Mouse (Mus musculus): Measurements from ENCODE around the gene Olfr982. TPM values are rescaled to one million over a fixed set of nuclear protein-coding genes. Genes with fewer than 3 reads are reported as not detected.

Olfr982 gene
- not detected for polyA plus RNA-seq (2012; fragmentation: generic; extraction: Trizol)

DNA sequence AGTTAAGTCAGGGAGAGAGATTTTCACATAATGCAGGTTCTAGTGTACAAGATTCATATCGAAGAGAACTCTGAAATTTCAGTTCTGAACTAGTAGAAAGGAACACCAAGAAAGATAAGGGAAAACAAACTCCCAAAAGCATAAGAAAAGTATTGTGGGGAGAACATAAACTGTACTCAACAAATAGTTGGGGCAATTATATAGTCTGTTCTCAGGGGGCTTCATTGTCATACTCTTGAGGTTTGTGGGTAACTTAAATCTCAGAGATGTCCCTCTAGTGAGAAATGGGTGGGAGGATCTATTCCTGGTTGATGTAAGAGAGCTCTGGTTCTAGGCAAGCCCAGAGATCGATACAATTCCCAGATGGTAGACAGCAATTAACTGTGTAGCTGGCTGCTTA, at the start of gene Olfr982:
Gene Olfr982, plus strand, starts transcription at position 301 of the 400 bp plus-strand sequence.
- no peaks in the 10 kb centered on the region for H3K79me2 ChIP-seq (ENCODE audit: control insufficient read depth, insufficient read depth)
- no peak within 1 kb of the TSS for H3K4me2 ChIP-seq (ENCODE audit: low read depth)
- H3K36me3 ChIP-seq (ENCODE audit: control insufficient read depth, insufficient read depth): no peaks in the 10 kb centered on the region
- no peak within 1 kb of the TSS for H3ac ChIP-seq (ENCODE audit: control insufficient read depth, insufficient read length)
- no peak for TF ChIP-seq REST (IDR thresholded peaks at IDR 0.05; ENCODE audit: insufficient read depth, insufficient read length)
- TF ChIP-seq MYOG (IDR thresholded peaks at IDR 0.05; ENCODE audit: control insufficient read depth in 1 of 3, insufficient read depth in 1 of 3, insufficient read length in 2 of 3, low read depth in 2 of 3): no peak
- no peak for TF ChIP-seq SRF (IDR thresholded peaks at IDR 0.05; ENCODE audit: control insufficient read depth, insufficient read length, low read depth)
- TF ChIP-seq TCF3 (IDR thresholded peaks at IDR 0.05; ENCODE audit: insufficient read length, low read depth): no peak
- no peak for TF ChIP-seq MAX (IDR thresholded peaks at IDR 0.05; ENCODE audit: low read depth)
- TF ChIP-seq TCF12 (IDR thresholded peaks at IDR 0.05; ENCODE audit: insufficient read depth, poor library complexity, severe bottlenecking): no peak
- H3K27me3 ChIP-seq (ENCODE audit: control insufficient read depth, insufficient read depth, insufficient read length): no peaks in the 10 kb centered on the region
- no peak within 1 kb of the TSS for H3K4me3 ChIP-seq

DNA sequence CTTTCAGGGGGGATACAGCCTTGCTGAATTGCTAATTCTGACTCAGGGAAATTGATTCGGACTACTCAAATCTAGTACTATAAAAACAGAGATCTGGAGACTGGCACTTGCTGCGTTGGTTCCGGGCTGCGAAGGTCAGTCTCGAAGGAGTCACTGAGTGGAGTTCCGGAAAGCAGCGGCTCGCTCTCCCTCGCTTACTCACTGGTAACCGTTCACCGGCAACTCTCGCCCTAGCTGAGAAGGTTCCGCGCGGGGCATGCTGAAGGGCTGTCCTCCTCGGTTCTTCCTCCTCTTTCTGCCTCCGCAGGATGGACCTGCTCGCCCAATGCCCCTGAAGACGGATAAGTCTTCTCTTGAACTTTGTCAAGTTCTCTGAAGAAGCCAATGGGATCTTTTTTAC, 23.5 kb upstream of the Olfr982 start:
- Histone ChIP-seq H3K4me2 (ENCODE audit: low read depth) (no peak overlapping the region), H3K36me3 (ENCODE audit: control insufficient read depth, insufficient read depth) (no peaks in the 10 kb centered on the region), H3K4me3 (no peak overlapping the region), H3K27me3 (ENCODE audit: control insufficient read depth, insufficient read depth, insufficient read length) (no peaks in the 10 kb centered on the region), H3ac (ENCODE audit: control insufficient read depth, insufficient read length) (no peak overlapping the region), H3K79me2 (ENCODE audit: control insufficient read depth, insufficient read depth) (no peaks in the 10 kb centered on the region)
- TF ChIP-seq USF1 (IDR thresholded peaks at IDR 0.05; ENCODE audit: low read depth) (no peak), POLR2AphosphoS2 (IDR thresholded peaks at IDR 0.05; ENCODE audit: insufficient read length, low read depth) (no peak), REST (IDR thresholded peaks at IDR 0.05; ENCODE audit: insufficient read depth, insufficient read length) (no peak), TCF12 (IDR thresholded peaks at IDR 0.05; ENCODE audit: insufficient read depth, poor library complexity, severe bottlenecking) (no peak), SRF (IDR thresholded peaks at IDR 0.05; ENCODE audit: control insufficient read depth, insufficient read length, low read depth) (no peak), POLR2A (IDR thresholded peaks at IDR 0.05; ENCODE audit: insufficient read length, low read depth) (no peak), MYOD1 (IDR thresholded peaks at IDR 0.05; ENCODE audit: control insufficient read depth in 1 of 3, insufficient read length in 2 of 3, low read depth in 2 of 3) (no peak), MYOG (IDR thresholded peaks at IDR 0.05; ENCODE audit: control insufficient read depth in 1 of 3, insufficient read depth in 1 of 3, insufficient read length in 2 of 3, low read depth in 2 of 3) (no peak), E2F4 (IDR thresholded peaks at IDR 0.05; ENCODE audit: insufficient read depth) (no peak), TCF3 (IDR thresholded peaks at IDR 0.05; ENCODE audit: insufficient read length, low read depth) (no peak), MAX (IDR thresholded peaks at IDR 0.05; ENCODE audit: low read depth) (no peak), CEBPB (IDR thresholded peaks at IDR 0.05; ENCODE audit: insufficient read depth, poor library complexity, severe bottlenecking) (no peak)

DNA sequence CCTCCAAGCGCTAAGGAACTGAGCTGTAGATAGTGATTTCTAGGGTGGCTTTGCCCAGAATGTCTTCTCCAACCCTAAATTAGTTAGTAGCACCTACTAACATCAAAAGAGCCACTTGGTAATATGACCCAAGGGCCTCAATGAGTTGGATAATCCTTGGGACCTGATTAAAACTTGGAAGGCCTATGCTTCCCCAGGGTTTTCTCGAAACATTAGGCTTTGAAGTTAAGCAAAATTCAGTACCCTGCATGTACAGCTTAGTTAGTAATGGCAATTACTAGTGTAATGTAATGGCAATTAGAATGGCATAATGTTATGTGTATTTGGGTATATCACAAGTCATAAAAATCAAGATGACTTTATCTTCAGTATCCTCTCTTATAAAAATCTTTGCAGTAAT, 19.9 kb downstream of the Olfr982 start, which contains the start of gene Olfr983:
Gene Olfr983, minus strand, starts transcription at position 101 of the 400 bp plus-strand sequence.
- no peaks in the 10 kb centered on the region for H3K27me3 ChIP-seq (ENCODE audit: control insufficient read depth, insufficient read depth, insufficient read length)
- no peak within 1 kb of the TSS for H3K4me3 ChIP-seq
- no peak for TF ChIP-seq POLR2AphosphoS2 (IDR thresholded peaks at IDR 0.05; ENCODE audit: insufficient read length, low read depth)
- TF ChIP-seq CEBPB (IDR thresholded peaks at IDR 0.05; ENCODE audit: insufficient read depth, poor library complexity, severe bottlenecking): no peak
- TF ChIP-seq SRF (IDR thresholded peaks at IDR 0.05; ENCODE audit: control insufficient read depth, insufficient read length, low read depth): no peak
- no peak for TF ChIP-seq TCF3 (IDR thresholded peaks at IDR 0.05; ENCODE audit: insufficient read length, low read depth)
- no peak for TF ChIP-seq POLR2A (IDR thresholded peaks at IDR 0.05; ENCODE audit: insufficient read length, low read depth)
- no peaks in the 10 kb centered on the region for H3K36me3 ChIP-seq (ENCODE audit: control insufficient read depth, insufficient read depth)
- no peaks in the 10 kb centered on the region for H3K79me2 ChIP-seq (ENCODE audit: control insufficient read depth, insufficient read depth)
- no peak within 1 kb of the TSS for H3ac ChIP-seq (ENCODE audit: control insufficient read depth, insufficient read length)
- H3K4me2 ChIP-seq (ENCODE audit: low read depth): no peak within 1 kb of the TSS

DNA sequence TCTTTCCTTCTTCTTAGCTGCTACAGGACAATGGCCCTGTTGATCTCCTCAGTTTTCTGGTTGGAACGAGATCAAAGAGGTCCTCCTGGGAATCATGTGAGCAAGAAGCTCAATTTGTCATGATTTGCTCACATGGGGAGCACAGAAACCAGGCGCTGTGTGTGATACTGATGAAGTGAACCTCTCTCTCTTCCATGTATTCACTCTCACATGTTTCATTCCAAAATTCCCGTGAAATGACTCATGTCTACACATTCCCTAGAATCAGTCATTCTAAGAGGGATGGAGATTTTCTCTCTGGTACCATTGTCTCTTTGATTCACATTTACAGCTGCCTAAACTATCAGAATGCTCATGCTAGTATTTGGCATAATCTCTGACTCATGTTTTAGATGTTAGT, 21.1 kb downstream of the Olfr982 start:
- no peaks in the 10 kb centered on the region for H3K36me3 ChIP-seq (ENCODE audit: control insufficient read depth, insufficient read depth)
- H3K4me3 ChIP-seq: no peak overlapping the region
- H3K79me2 ChIP-seq (ENCODE audit: control insufficient read depth, insufficient read depth): no peaks in the 10 kb centered on the region
- H3K4me2 ChIP-seq (ENCODE audit: low read depth): peak overlapping the region; percentile 19
- TF ChIP-seq REST (IDR thresholded peaks at IDR 0.05; ENCODE audit: insufficient read depth, insufficient read length) (no peak), POLR2A (IDR thresholded peaks at IDR 0.05; ENCODE audit: insufficient read length, low read depth) (no peak), MAX (IDR thresholded peaks at IDR 0.05; ENCODE audit: low read depth) (no peak), TCF12 (IDR thresholded peaks at IDR 0.05; ENCODE audit: insufficient read depth, poor library complexity, severe bottlenecking) (no peak), CEBPB (IDR thresholded peaks at IDR 0.05; ENCODE audit: insufficient read depth, poor library complexity, severe bottlenecking) (no peak), POLR2AphosphoS2 (IDR thresholded peaks at IDR 0.05; ENCODE audit: insufficient read length, low read depth) (no peak), USF1 (IDR thresholded peaks at IDR 0.05; ENCODE audit: low read depth) (no peak), E2F4 (IDR thresholded peaks at IDR 0.05; ENCODE audit: insufficient read depth) (no peak), MYOD1 (IDR thresholded peaks at IDR 0.05; ENCODE audit: control insufficient read depth in 1 of 3, insufficient read length in 2 of 3, low read depth in 2 of 3) (no peak), MYOG (IDR thresholded peaks at IDR 0.05; ENCODE audit: control insufficient read depth in 1 of 3, insufficient read depth in 1 of 3, insufficient read length in 2 of 3, low read depth in 2 of 3) (no peak), SRF (IDR thresholded peaks at IDR 0.05; ENCODE audit: control insufficient read depth, insufficient read length, low read depth) (no peak), TCF3 (IDR thresholded peaks at IDR 0.05; ENCODE audit: insufficient read length, low read depth) (no peak)
- no peak overlapping the region for H3ac ChIP-seq (ENCODE audit: control insufficient read depth, insufficient read length)
- no peaks in the 10 kb centered on the region for H3K27me3 ChIP-seq (ENCODE audit: control insufficient read depth, insufficient read depth, insufficient read length)

DNA sequence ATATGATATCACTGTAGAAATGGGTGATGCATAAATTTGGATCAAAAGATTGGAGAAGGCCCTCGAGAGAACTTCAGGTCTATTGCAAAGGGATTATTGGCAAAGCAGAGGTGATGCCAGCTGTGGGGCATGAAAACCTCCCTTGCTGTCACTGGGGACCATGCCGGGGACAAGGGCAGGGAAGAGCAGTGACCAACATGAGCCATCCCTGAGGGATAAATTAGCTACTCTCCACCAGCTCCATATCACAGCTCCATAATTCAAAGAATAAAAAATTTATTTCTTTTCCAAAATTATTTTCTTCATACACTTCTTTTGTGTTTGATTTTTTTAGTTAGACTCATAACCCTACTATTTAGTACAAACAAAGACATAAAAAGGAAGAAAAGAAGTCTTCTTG, 40.5 kb downstream of the Olfr982 start, which contains the start of gene Olfr984:
Gene Olfr984, minus strand, starts transcription at position 101 of the 400 bp plus-strand sequence.
- Histone ChIP-seq H3K4me3 (no peak within 1 kb of the TSS), H3ac (ENCODE audit: control insufficient read depth, insufficient read length) (no peak within 1 kb of the TSS), H3K36me3 (ENCODE audit: control insufficient read depth, insufficient read depth) (no peaks in the 10 kb centered on the region), H3K27me3 (ENCODE audit: control insufficient read depth, insufficient read depth, insufficient read length) (no peaks in the 10 kb centered on the region), H3K4me2 (ENCODE audit: low read depth) (no peak within 1 kb of the TSS), H3K79me2 (ENCODE audit: control insufficient read depth, insufficient read depth) (no peaks in the 10 kb centered on the region)
- TF ChIP-seq MYOG (IDR thresholded peaks at IDR 0.05; ENCODE audit: control insufficient read depth in 1 of 3, insufficient read depth in 1 of 3, insufficient read length in 2 of 3, low read depth in 2 of 3): no peak
- TF ChIP-seq CEBPB (IDR thresholded peaks at IDR 0.05; ENCODE audit: insufficient read depth, poor library complexity, severe bottlenecking): no peak
- TF ChIP-seq TCF12 (IDR thresholded peaks at IDR 0.05; ENCODE audit: insufficient read depth, poor library complexity, severe bottlenecking): no peak
- no peak for TF ChIP-seq POLR2AphosphoS2 (IDR thresholded peaks at IDR 0.05; ENCODE audit: insufficient read length, low read depth)
- TF ChIP-seq SRF (IDR thresholded peaks at IDR 0.05; ENCODE audit: control insufficient read depth, insufficient read length, low read depth): no peak
- TF ChIP-seq MAX (IDR thresholded peaks at IDR 0.05; ENCODE audit: low read depth): no peak
- no peak for TF ChIP-seq TCF3 (IDR thresholded peaks at IDR 0.05; ENCODE audit: insufficient read length, low read depth)
- no peak for TF ChIP-seq REST (IDR thresholded peaks at IDR 0.05; ENCODE audit: insufficient read depth, insufficient read length)
- TF ChIP-seq USF1 (IDR thresholded peaks at IDR 0.05; ENCODE audit: low read depth): no peak
- no peak for TF ChIP-seq POLR2A (IDR thresholded peaks at IDR 0.05; ENCODE audit: insufficient read length, low read depth)
- no peak for TF ChIP-seq E2F4 (IDR thresholded peaks at IDR 0.05; ENCODE audit: insufficient read depth)
- no peak for TF ChIP-seq MYOD1 (IDR thresholded peaks at IDR 0.05; ENCODE audit: control insufficient read depth in 1 of 3, insufficient read length in 2 of 3, low read depth in 2 of 3)
